Mouse (Mus musculus) small intestine, adult 2 months (tissue): Measurements from ENCODE around the gene Gbe1.

Experiments used
- CTCF ChIP-seq: fragments of 200-500 bp; IDR thresholded peaks from 2 replicates; pipeline ENCODE4 v1.5.1; 2012; ENCODE audit warnings: low read depth, mild to moderate bottlenecking, control low read depth, inconsistent platforms, low read length, moderate library complexity, mixed read lengths; ENCODE audit not compliant: insufficient replicate concordance, insufficient read length; ENCODE audit errors: extremely low read depth
- POLR2A ChIP-seq: fragments of 200-500 bp; IDR thresholded peaks from 2 replicates; pipeline ENCODE4 v1.6.1; 2012; ENCODE audit warnings: low read depth, mild to moderate bottlenecking, control low read depth, inconsistent platforms, low read length, moderate library complexity

DNA sequence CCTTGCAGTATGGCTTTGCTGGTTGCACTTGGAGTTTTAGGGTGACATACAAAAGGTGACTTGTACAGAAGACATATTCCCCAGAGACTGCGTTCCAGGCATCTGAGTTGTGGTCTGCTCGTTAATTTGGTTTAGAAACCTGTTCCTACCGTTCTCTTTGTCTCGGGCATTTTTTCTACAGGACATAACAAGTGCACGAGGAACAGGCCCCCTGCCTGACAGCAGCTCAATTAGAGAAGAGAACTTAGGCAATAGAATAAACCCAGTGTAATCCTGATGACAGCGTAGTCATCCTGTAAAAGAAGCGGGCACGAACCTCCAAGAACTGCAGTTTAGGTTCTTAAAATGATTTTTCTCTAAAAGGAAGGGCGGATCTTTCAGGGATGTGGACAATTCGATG is 15.3 kb downstream of the Gbe1 start:
- TF ChIP-seq POLR2A (no peak), CTCF (no peak)
